Mouse (Mus musculus): ENCODE results near the gene Il18rap. TPM values are rescaled to one million over a fixed set of nuclear protein-coding genes. Genes with fewer than 3 reads are reported as not detected.

Gene Il18rap
- 2.2 TPM for polyA plus RNA-seq (2014; fragmentation: Illumina TruSeq; extraction: RNeasy Lipid Tissue Mini Kit (QIAGEN cat#74804); ENCODE audit: insufficient read depth, low read depth, low replicate concordance)

DNA sequence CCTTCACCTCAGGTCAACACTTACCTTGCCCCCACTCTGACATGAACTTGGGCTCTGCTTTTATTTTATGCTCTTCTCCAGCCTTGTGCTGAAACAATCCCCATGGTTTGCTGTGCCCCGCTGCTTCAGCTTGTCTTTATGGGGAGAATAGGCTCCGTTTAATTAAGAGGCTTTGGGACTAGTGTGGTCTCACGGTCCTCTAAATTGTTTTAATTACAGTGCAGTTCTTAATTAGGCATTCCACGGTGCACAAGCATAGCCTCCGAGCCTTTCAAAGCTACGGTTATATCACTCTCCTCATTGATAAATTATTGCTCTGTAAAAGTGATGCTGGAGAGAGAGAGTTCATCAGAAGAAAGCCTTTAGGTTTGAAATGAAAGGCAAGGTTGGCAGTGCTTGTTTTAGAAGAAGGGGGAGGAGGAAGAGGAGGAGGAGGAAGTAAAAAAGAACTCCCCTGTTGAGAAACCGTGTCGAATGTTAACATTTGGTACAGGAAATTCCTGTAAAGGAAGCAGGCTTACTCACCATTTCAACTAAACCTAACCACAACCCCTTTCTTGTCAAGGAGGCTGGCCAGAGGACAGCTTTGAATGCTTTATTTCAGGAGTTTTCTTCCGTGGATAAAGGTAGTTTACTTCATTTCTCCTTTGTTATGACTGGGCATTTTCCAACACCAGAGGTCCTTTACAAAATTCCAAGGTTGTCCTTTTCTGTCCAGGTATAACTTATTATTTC is at the start of gene Il18rap:
Gene Il18rap (plus strand): TSS at position 512 of the 735 bp plus-strand sequence.

DNA sequence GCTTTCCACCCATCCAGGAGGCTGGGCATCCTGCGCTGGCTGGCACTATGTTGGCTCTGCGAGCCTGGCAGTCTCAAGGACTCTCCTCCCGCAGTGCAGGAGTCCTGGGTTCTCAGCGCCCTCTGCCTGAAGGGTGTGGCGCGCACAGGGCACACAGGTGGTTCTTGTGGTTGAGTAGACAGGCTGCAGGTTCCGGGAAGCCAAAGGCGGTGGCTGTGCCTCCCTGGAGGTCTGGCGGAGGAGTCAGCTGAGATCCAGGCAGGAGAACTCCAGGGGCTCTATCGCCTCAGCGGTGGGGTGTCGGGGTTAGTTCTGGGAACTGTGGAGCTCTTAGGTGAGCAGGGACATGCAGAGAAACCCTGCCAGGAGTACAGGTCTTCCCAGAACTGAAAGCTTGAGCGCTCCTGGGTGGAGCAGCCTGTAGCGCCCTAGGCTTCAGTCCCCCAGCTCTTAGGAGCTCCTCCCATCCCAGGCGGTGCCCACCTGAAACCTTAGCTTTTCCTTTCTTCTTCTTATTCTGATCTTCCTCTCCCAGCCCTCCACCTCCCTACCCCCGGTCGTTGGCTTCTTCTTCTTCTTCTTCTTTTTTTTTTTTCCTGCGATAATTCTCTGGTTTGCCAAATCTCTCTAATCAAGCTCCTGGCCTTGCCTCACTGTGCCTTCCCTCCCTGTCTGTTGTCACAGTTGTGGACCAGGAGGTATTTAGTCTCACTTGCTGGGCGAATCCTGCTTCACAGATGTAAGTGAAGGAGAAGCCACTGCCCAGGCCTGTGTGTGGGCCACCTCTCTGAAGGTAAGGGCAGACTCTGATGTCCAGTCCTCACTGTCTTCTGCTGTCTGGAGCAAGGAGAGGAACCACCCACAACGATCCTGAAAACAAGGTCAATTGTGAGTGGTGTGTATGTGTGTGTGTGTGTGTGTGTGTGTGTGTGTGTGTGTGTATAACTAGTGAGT is 49.4 kb upstream of the Il18rap start, which contains the start of gene Il18r1:
Gene Il18r1 (plus strand): TSS at position 76 of the 954 bp plus-strand sequence.

DNA sequence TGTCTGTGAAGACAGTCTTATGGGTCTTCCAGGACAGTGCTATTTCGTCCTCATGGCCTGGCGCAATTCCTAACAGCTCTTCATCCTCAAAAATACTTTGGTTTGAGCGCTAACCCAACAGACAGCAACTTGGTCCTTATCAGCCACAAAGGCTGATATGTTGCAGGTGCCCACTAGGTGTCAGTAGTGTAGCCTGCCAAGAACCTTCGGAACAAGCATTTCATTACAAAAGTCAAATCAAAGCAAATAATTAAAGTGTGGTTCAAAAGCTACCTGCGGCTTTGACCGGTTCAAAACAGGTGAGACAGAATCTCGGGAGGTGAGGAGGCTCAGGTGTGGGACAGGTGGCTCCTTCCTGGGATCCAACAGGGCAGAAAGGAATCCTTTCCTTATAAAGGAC is 64.6 kb downstream of the Il18rap start, which contains the start of gene Slc9a4:
Gene Slc9a4 (plus strand): TSS at position 298 of the 400 bp plus-strand sequence.

Other genes starting within 250 kb of the Il18rap start
- 4.2 TPM for gene Il1rl2, start 190.8 kb upstream of the Il18rap start, polyA plus RNA-seq (2014; fragmentation: Illumina TruSeq; extraction: RNeasy Lipid Tissue Mini Kit (QIAGEN cat#74804); ENCODE audit: insufficient read depth, low read depth, low replicate concordance)
- gene Il1rl1, start 85.8 kb upstream of the Il18rap start, polyA plus RNA-seq (2014; fragmentation: Illumina TruSeq; extraction: RNeasy Lipid Tissue Mini Kit (QIAGEN cat#74804); ENCODE audit: insufficient read depth, low read depth, low replicate concordance), result 1.4 TPM
- 50.0 TPM for gene Il18r1, start 49.8 kb upstream of the Il18rap start, polyA plus RNA-seq (2014; fragmentation: Illumina TruSeq; extraction: RNeasy Lipid Tissue Mini Kit (QIAGEN cat#74804); ENCODE audit: insufficient read depth, low read depth, low replicate concordance)
- gene Slc9a4, start 64.7 kb downstream of the Il18rap start, polyA plus RNA-seq (2014; fragmentation: Illumina TruSeq; extraction: RNeasy Lipid Tissue Mini Kit (QIAGEN cat#74804); ENCODE audit: insufficient read depth, low read depth, low replicate concordance), result 3.8 TPM
- gene Slc9a2, start 165.2 kb downstream of the Il18rap start, polyA plus RNA-seq (2014; fragmentation: Illumina TruSeq; extraction: RNeasy Lipid Tissue Mini Kit (QIAGEN cat#74804); ENCODE audit: insufficient read depth, low read depth, low replicate concordance), result 0.69 TPM